Mouse (Mus musculus) bone marrow, adult 2 months (tissue): Measurements from ENCODE around the gene Sox4. TPM values are rescaled to one million over a fixed set of nuclear protein-coding genes. Genes with fewer than 3 reads are reported as not detected.

Source experiments
- H3K27ac ChIP-seq: fragments of 200-500 bp; 2 replicates; pipeline ENCODE4 v1.5.1; 2012; ENCODE audit warnings: low read depth, mild to moderate bottlenecking, control low read depth, inconsistent platforms, low read length; ENCODE audit not compliant: control insufficient read depth, poor library complexity, insufficient read depth
- H3K4me1 ChIP-seq: fragments of 200-500 bp; 2 replicates; pipeline ENCODE4 v1.6.1; 2011; ENCODE audit warnings: low read length; ENCODE audit not compliant: control insufficient read depth, insufficient read depth
- H3K4me3 ChIP-seq: fragments of 200-500 bp; replicated peaks from 2 replicates; pipeline ENCODE3; 2011; ENCODE audit warnings: mild to moderate bottlenecking, low read depth, low read length, control low read depth; ENCODE audit not compliant: control insufficient read depth
- CTCF ChIP-seq: fragments of 200-500 bp; IDR thresholded peaks from 2 replicates; pipeline ENCODE4 v1.5.1; 2011; ENCODE audit warnings: low read length, control low read depth; ENCODE audit not compliant: control insufficient read depth, insufficient read depth
- POLR2A ChIP-seq: fragments of 200-500 bp; IDR thresholded peaks from 2 replicates; pipeline ENCODE4 v1.6.1; 2011; ENCODE audit warnings: low read depth, mild to moderate bottlenecking, control low read depth, low read length, borderline replicate concordance; ENCODE audit not compliant: control insufficient read depth
- WGBS: fragments of 180-500 bp; shearing (Covaris S2); methylation state at CpG from one replicate; pipeline ENCODE4 v1.1.7; 2018; 5-methylcytosine and 5-hydroxymethylcytosine counted together
- polyA plus RNA-seq: library from polyadenylated mRNA; stranded (reverse); fragments of >200 nt; gene quantifications from 2 replicates; pipeline ENCODE4 v1.2.4, GENCODE M21; 2011; ENCODE audit warnings: low replicate concordance; ENCODE audit not compliant: missing spikeins, insufficient read depth, insufficient read length

Sox4 gene
- polyA plus RNA-seq, 1 experiment = 13.8 TPM

GRCm38 (mm10) chr13:28906981-28907380 is 46.5 kb downstream of the Sox4 start:
- Histone ChIP-seq H3K4me3 (no peak overlapping the region), H3K4me1 (no peaks in the 10 kb centered on the region), H3K27ac (no peak overlapping the region)
- 84% methylated on average over 10 of the region's 10 CpGs for WGBS
- TF ChIP-seq CTCF (no peak), POLR2A (no peak)
